Comparison of ENCODE assay signal across 8 mouse cellular contexts in the genomic region with DNA sequence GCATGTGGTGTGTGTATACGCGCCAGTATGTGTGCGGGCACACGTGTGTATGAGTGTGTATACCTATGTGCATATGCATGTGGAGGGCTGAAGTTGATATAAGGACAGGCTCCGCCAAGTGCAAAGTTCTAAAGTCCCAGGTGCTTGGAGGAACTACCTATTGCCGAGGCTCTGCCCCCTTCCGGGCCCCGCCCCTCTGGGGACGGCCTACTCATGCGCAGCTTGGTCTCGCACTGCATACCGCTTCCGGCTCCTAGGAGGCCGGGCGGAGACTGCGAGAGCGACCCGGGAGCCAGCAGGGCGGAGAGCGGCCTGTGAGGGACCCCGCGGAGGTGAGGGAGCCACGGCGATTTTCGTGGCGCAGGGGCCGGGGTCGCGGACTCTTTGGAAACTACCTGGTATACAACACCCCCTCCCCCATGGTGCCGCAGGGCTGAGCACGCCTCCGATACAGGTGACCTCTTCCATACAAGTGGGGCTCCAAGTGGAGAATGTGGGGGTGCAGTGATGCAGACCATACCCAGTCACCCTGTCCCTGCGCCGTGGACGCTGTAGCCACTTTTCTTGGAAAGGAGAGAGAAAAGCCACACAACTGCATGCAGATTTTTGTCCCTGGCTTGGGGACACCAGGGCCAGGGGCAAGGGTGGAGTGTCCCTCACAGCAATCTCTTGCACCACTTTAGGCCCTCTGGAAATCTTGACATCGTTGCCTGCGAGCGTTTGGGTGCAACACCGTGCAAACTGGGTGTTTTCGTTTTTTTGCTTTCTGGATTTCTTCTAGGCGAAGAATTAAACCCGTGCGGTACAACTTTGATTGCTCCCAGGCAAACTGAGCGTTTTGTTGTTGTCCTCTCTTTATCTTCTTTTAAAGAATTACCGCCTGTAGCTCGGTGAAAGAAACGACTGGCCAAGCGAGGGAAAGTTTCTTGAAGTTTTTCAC. TPM values are rescaled to one million over a fixed set of nuclear protein-coding genes. Genes with fewer than 3 reads are reported as not detected.
DNase-seq lines count a peak whose midpoint lies in the region; ATAC-seq and TF ChIP-seq lines count a peak whose summit lies in the region.

A gene (plus strand): TSS at position 236 of the 940 bp plus-strand sequence.

- peak within 1 kb of the TSS; percentile 79 for H3K4me3 ChIP-seq in heart, embryonic 12.5 days
- peak within 1 kb of the TSS; percentile 71 for H3K4me3 ChIP-seq in kidney, embryonic 15.5 days (replicated peaks)
- H3K4me3 ChIP-seq in limb, embryonic 14.5 days (replicated peaks; ENCODE audit: low read length), result peak within 1 kb of the TSS; percentile 73
- peak within 1 kb of the TSS; percentile 88 for H3K4me3 ChIP-seq in midbrain, embryonic 15.5 days
- H3K4me3 ChIP-seq in spleen, adult 2 months (ENCODE audit: extremely low read depth, insufficient read depth, insufficient read length), result peak within 1 kb of the TSS; percentile 40; the same call in 1 of the 2 replicates

- peak; percentile 12 for DNase-seq in CD4-positive helper T cell, adult 2 months (ENCODE audit: low read depth, low spot score)
- DNase-seq in c-Kit-positive CD71-negative TER-119-negative erythroid progenitor cells, embryonic 14.5 days (ENCODE audit: low read depth), result peak; percentile 79
- peak; percentile 67 for DNase-seq in fibroblast of lung, adult 2 months (ENCODE audit: low read depth)
- DNase-seq in limb, embryonic 14.5 days (ENCODE audit: low spot score), result peak; percentile 91
- peak in 1 of 2 experiments; percentile 38 for DNase-seq in spleen, adult 2 months (ENCODE audit: low read depth in 1 of 2, low spot score in 2 of 2)

- TF ChIP-seq CTCF in spleen, adult 2 months (IDR thresholded peaks at IDR 0.05; ENCODE audit: extremely low read depth, insufficient read depth, insufficient read length, insufficient replicate concordance), result no peak

- H3K27ac ChIP-seq in heart, embryonic 12.5 days (ENCODE audit: poor library complexity, severe bottlenecking), result peak within 1 kb of the TSS; percentile 35; the same call in 1 of the 2 replicates
- H3K27ac ChIP-seq in kidney, embryonic 15.5 days, result peak within 1 kb of the TSS; percentile 42
- peak within 1 kb of the TSS; percentile 33; the same call in 1 of the 2 replicates for H3K27ac ChIP-seq in limb, embryonic 14.5 days (replicated peaks; ENCODE audit: low read depth, low read length)
- peak within 1 kb of the TSS; percentile 52 for H3K27ac ChIP-seq in midbrain, embryonic 15.5 days
- H3K27ac ChIP-seq in spleen, adult 2 months (ENCODE audit: insufficient read depth, low read length), result no peak within 1 kb of the TSS

- no peaks in the 10 kb centered on the region for H3K9me3 ChIP-seq in heart, embryonic 12.5 days (replicated peaks)
- no peaks in the 10 kb centered on the region for H3K9me3 ChIP-seq in kidney, embryonic 15.5 days (replicated peaks)
- H3K9me3 ChIP-seq in limb, embryonic 14.5 days (ENCODE audit: control insufficient read depth, low read length), result no peaks in the 10 kb centered on the region
- H3K9me3 ChIP-seq in midbrain, embryonic 15.5 days, result no peaks in the 10 kb centered on the region

- H3K36me3 ChIP-seq in heart, embryonic 12.5 days, result 0 out of 2 replicates have a peak, but pooled peaks cover 9% of the 10 kb centered on the region
- H3K36me3 ChIP-seq in kidney, embryonic 15.5 days, result peaks cover 11% of the 10 kb centered on the region; the same call in 1 of the 2 replicates
- no peaks in the 10 kb centered on the region for H3K36me3 ChIP-seq in limb, embryonic 14.5 days (ENCODE audit: control insufficient read depth, insufficient read depth, low read length)
- H3K36me3 ChIP-seq in midbrain, embryonic 15.5 days (replicated peaks), result no peaks in the 10 kb centered on the region
- peaks cover 44% of the 10 kb centered on the region for H3K36me3 ChIP-seq in spleen, adult 2 months (ENCODE audit: control insufficient read depth, insufficient read depth, low read length)

- WGBS in heart, embryonic 12.5 days, result under 1% methylated on average over 48 of the region's 48 CpGs
- 1% methylated on average over 48 of the region's 48 CpGs for WGBS in kidney, embryonic 15.5 days
- under 1% methylated on average over 48 of the region's 48 CpGs for WGBS in limb, embryonic 14.5 days
- under 1% methylated on average over 48 of the region's 48 CpGs for WGBS in midbrain, embryonic 15.5 days
- 81% methylated on average over 48 of the region's 48 CpGs for WGBS in spleen, adult 2 months

- H3K4me1 ChIP-seq in heart, embryonic 12.5 days (replicated peaks), result peaks cover 27% of the 10 kb centered on the region
- H3K4me1 ChIP-seq in kidney, embryonic 15.5 days, result peaks cover 23% of the 10 kb centered on the region
- H3K4me1 ChIP-seq in limb, embryonic 14.5 days (ENCODE audit: control insufficient read depth, insufficient read depth, low read length), result peaks cover 13% of the 10 kb centered on the region
- H3K4me1 ChIP-seq in midbrain, embryonic 15.5 days, result peaks cover 29% of the 10 kb centered on the region
- H3K4me1 ChIP-seq in spleen, adult 2 months (ENCODE audit: control insufficient read depth, insufficient read depth, insufficient read length), result no peaks in the 10 kb centered on the region

- H3K27me3 ChIP-seq in heart, embryonic 12.5 days (replicated peaks), result 0 out of 2 replicates have a peak, but pooled peaks cover under 1% of the 10 kb centered on the region
- no peaks in the 10 kb centered on the region for H3K27me3 ChIP-seq in kidney, embryonic 15.5 days
- no peaks in the 10 kb centered on the region for H3K27me3 ChIP-seq in limb, embryonic 14.5 days (ENCODE audit: control insufficient read depth, insufficient read depth, low read length)
- no peaks in the 10 kb centered on the region for H3K27me3 ChIP-seq in midbrain, embryonic 15.5 days (replicated peaks)
- no peaks in the 10 kb centered on the region for H3K27me3 ChIP-seq in spleen, adult 2 months (ENCODE audit: control insufficient read depth, insufficient read depth, low read length)

- H3K9ac ChIP-seq in heart, embryonic 12.5 days, result peak within 1 kb of the TSS; percentile 86
- H3K9ac ChIP-seq in kidney, embryonic 15.5 days, result peak within 1 kb of the TSS; percentile 73
- peak within 1 kb of the TSS; percentile 77 for H3K9ac ChIP-seq in limb, embryonic 14.5 days (ENCODE audit: low read depth, low read length, severe bottlenecking)
- H3K9ac ChIP-seq in midbrain, embryonic 15.5 days, result peak within 1 kb of the TSS; percentile 83

- H3K4me2 ChIP-seq in heart, embryonic 12.5 days, result peak within 1 kb of the TSS; percentile 92
- H3K4me2 ChIP-seq in kidney, embryonic 15.5 days, result peak within 1 kb of the TSS; percentile 75
- H3K4me2 ChIP-seq in limb, embryonic 14.5 days (replicated peaks; ENCODE audit: low read depth, low read length, severe bottlenecking), result peak within 1 kb of the TSS; percentile 89
- H3K4me2 ChIP-seq in midbrain, embryonic 15.5 days, result peak within 1 kb of the TSS; percentile 93

- ATAC-seq in heart, embryonic 12.5 days (ENCODE audit: insufficient number of reproducible peaks, low FRiP score), result peak; percentile 96
- ATAC-seq in kidney, embryonic 15.5 days (replicated peaks; ENCODE audit: low FRiP score), result peak; percentile 99
- ATAC-seq in limb, embryonic 14.5 days (ENCODE audit: low FRiP score, low read depth), result peak; percentile 98
- ATAC-seq in midbrain, embryonic 15.5 days (replicated peaks), result peak; percentile 99

- TF ChIP-seq POLR2A in limb, embryonic 14.5 days (IDR thresholded peaks at IDR 0.05; ENCODE audit: borderline replicate concordance, extremely low read depth, insufficient read depth, insufficient read length), result 0 out of 2 replicates have a peak, but pooled peaks have one; percentile 70
- no peak for TF ChIP-seq POLR2A in spleen, adult 2 months (IDR thresholded peaks at IDR 0.05; ENCODE audit: low read depth, low read length)

RNA-seq across cellular contexts. Expression of the gene that starts here (rescaled TPM):
- 7.1 and 8.2 TPM in 2 replicates for polyA plus RNA-seq in heart, embryonic 12.5 days (2016; fragmentation: Nextera tagmentation; extraction: Ambion mirVana)
- 10.9 and 11.2 TPM in 2 replicates for polyA plus RNA-seq in kidney, embryonic 15.5 days (2015; fragmentation: Nextera tagmentation; extraction: Ambion mirVana)
- 23.1 and 26.3 TPM in 2 replicates for polyA plus RNA-seq in limb, embryonic 14.5 days (2012; rRNA removed)
- 9.4 and 12.3 TPM in 2 replicates for polyA plus RNA-seq in limb, embryonic 14.5 days (2014; fragmentation: Nextera tagmentation; extraction: Ambion mirVana)
- polyA plus RNA-seq in midbrain, embryonic 15.5 days (2015; fragmentation: Nextera tagmentation; extraction: Ambion mirVana), result 11.8 and 13.3 TPM in 2 replicates
- 104 and 165 TPM in 2 replicates for polyA plus RNA-seq in spleen, adult 2 months (2012; rRNA removed)
